Mouse (Mus musculus) Patski (cell line): ENCODE data around the gene Lcn5. TPM values are rescaled to one million over a fixed set of nuclear protein-coding genes. Genes with fewer than 3 reads are reported as not detected.

ENCODE experiments used
- ATAC-seq: fragments of 100-300 bp; one replicate; pipeline ENCODE4 v1.8.0; 2021
- CTCF ChIA-PET: fragments of 350-600 bp; sonication (Branson Sonifier 250); formaldehyde crosslinking; loops from one replicate; lab custom pipeline; 2022; ENCODE audit warnings: inconsistent platforms; lab: Charles Lee
- POLR2A ChIA-PET: fragments of 350-600 bp; sonication (Branson Sonifier 250); formaldehyde crosslinking; loops from one replicate; lab custom pipeline; 2022; ENCODE audit warnings: antibody characterized with exemption, inconsistent platforms; lab: Charles Lee
- DNase-seq: peaks from one replicate; pipeline ENCODE4 v3.0.0-alpha.2; 2011; ENCODE audit warnings: low read depth, low spot score
- H3K27me3 ChIP-seq: fragments of 371-371 bp; one replicate; pipeline ENCODE4 v1.5.1; 2021
- CTCF ChIP-seq: fragments of 100-300 bp; IDR thresholded peaks from one replicate; pipeline ENCODE4 v1.5.1; 2021
- in situ Hi-C: fragments of 300-500 bp; cut with MboI; formaldehyde crosslinking; loops from 3 replicates; pipeline ENCODE4 v1.11.1; 2018; ENCODE audit warnings: low pct_unique_long_range_greater_than_20kb, mixed read lengths
- polyA plus RNA-seq: library from polyadenylated mRNA; unstranded; gene quantifications from one replicate; pipeline ENCODE4 v1.2.3, GENCODE M21; 2021

Gene Lcn5
- polyA plus RNA-seq, result not detected

GRCm38 (mm10) chr2:25657652-25658051, at the start of gene Lcn5:
Gene Lcn5 (plus strand): TSS chr2:25657952.
- ChIA-PET CTCF (no interaction called here), POLR2A (no interaction called here)
- in situ Hi-C loops, result no loop called here
- ATAC-seq (no peak), DNase-seq (no peak)
- TF ChIP-seq CTCF, result no peak
- H3K27me3 ChIP-seq, result peaks cover 2% of the 10 kb centered on the region

GRCm38 (mm10) chr2:25608671-25609070, 49.1 kb upstream of the Lcn5 start:
- no peak for ATAC-seq
- in situ Hi-C loops, result no loop called here
- POLR2A ChIA-PET, result interaction anchor here (0.6 to 1.3 kb wide), 3 partner anchors 12 to 246 kb away, joined by 3 to 4 read pairs (median 3); partner anchors contain the start of gene Ajm1

GRCm38 (mm10) chr2:25616398-25616797, 41.4 kb upstream of the Lcn5 start:
- TF ChIP-seq CTCF, result no peak
- POLR2A ChIA-PET, result interaction anchor here (0.6 kb wide), 1 partner anchor 683 kb away, joined by 3 read pairs; no protein-coding TSS in a partner anchor

More at GRCm38 (mm10) chr2:25608671-25609070, 49.1 kb upstream of the Lcn5 start:
- CTCF ChIA-PET, result interaction anchor here (1.2 kb wide), 1 partner anchor 27 kb away, joined by 4 read pairs; the partner anchor contains the start of gene Ajm1
- no peak for TF ChIP-seq CTCF
- no peak for DNase-seq
- no peaks in the 10 kb centered on the region for H3K27me3 ChIP-seq

GRCm38 (mm10) chr2:25617578-25617977, 40.2 kb upstream of the Lcn5 start, which contains the start of gene Ccdc183:
Gene Ccdc183 (minus strand): TSS chr2:25617678.
- DNase-seq (no peak), ATAC-seq (no peak)
- CTCF ChIA-PET, result no interaction called here
- no peak for TF ChIP-seq CTCF
- POLR2A ChIA-PET, result no interaction called here
- no peaks in the 10 kb centered on the region for H3K27me3 ChIP-seq
- in situ Hi-C loops, result no loop called here

More at GRCm38 (mm10) chr2:25616398-25616797, 41.4 kb upstream of the Lcn5 start:
- in situ Hi-C loops, result no loop called here
- no peaks in the 10 kb centered on the region for H3K27me3 ChIP-seq
- CTCF ChIA-PET, result no interaction called here
- DNase-seq (no peak), ATAC-seq (no peak)

GRCm38 (mm10) chr2:25620386-25620785, 37.4 kb upstream of the Lcn5 start:
- ATAC-seq (no peak), DNase-seq (no peak)
- ChIA-PET CTCF (interaction anchor here (2.1 kb wide), 1 partner anchor 8 kb away, joined by 4 read pairs; no protein-coding TSS in a partner anchor), POLR2A (interaction anchor here (1.2 kb wide), 1 partner anchor 11 kb away, joined by 4 read pairs; no protein-coding TSS in a partner anchor)
- in situ Hi-C loops, result no loop called here
- no peak for TF ChIP-seq CTCF
- H3K27me3 ChIP-seq, result peaks cover 7% of the 10 kb centered on the region

- peaks cover 7% of the 10 kb centered on the region for H3K27me3 ChIP-seq
- TF ChIP-seq CTCF, result no peak
- no peak for ATAC-seq
- POLR2A ChIA-PET, result interaction anchor here (1.2 kb wide), 1 partner anchor 12 kb away, joined by 4 read pairs; no protein-coding TSS in a partner anchor
- in situ Hi-C loops, result no loop called here
- no peak for DNase-seq
- CTCF ChIA-PET, result interaction anchor here (2.1 kb wide), 1 partner anchor 9 kb away, joined by 4 read pairs; no protein-coding TSS in a partner anchor
These were observed 36.9 kb upstream of the Lcn5 start for GRCm38 (mm10) chr2:25620852-25621228.

GRCm38 (mm10) chr2:25621229-25622200, 36.2 kb upstream of the Lcn5 start, which contains the start of gene Tmem141:
Gene Tmem141 (minus strand): TSS chr2:25622005.
- ChIA-PET CTCF (interaction anchor here (2.1 kb wide), 1 partner anchor 9 kb away, joined by 4 read pairs; no protein-coding TSS in a partner anchor), POLR2A (interaction anchor here (1.2 kb wide), 1 partner anchor 12 kb away, joined by 4 read pairs; no protein-coding TSS in a partner anchor)
- H3K27me3 ChIP-seq, result peaks cover 10% of the 10 kb centered on the region
- in situ Hi-C loops, result no loop called here
- no peak for TF ChIP-seq CTCF
- peak; percentile 67 for ATAC-seq
- no peak for DNase-seq

- ATAC-seq (no peak), DNase-seq (no peak)
- CTCF ChIA-PET, result no interaction called here
- POLR2A ChIA-PET, result no interaction called here
- TF ChIP-seq CTCF, result no peak
- in situ Hi-C loops, result no loop called here
- peaks cover 19% of the 10 kb centered on the region for H3K27me3 ChIP-seq
These were observed 31.8 kb upstream of the Lcn5 start for GRCm38 (mm10) chr2:25625986-25626385.

GRCm38 (mm10) chr2:25627811-25628210, 29.9 kb upstream of the Lcn5 start, which contains the start of gene Fcna:
Gene Fcna (minus strand): TSS chr2:25628030.
- ChIA-PET CTCF (interaction anchor here (0.7 kb wide), 1 partner anchor 29 kb away, joined by 3 read pairs; no protein-coding TSS in a partner anchor), POLR2A (no interaction called here)
- in situ Hi-C loops, result no loop called here
- peaks cover 19% of the 10 kb centered on the region for H3K27me3 ChIP-seq
- DNase-seq (no peak), ATAC-seq (no peak)
- no peak for TF ChIP-seq CTCF

GRCm38 (mm10) chr2:25628738-25629137, 29.0 kb upstream of the Lcn5 start:
- ChIA-PET POLR2A (no interaction called here), CTCF (no interaction called here)
- peaks cover 22% of the 10 kb centered on the region for H3K27me3 ChIP-seq
- no peak for ATAC-seq
- TF ChIP-seq CTCF, result no peak
- in situ Hi-C loops, result no loop called here
- no peak for DNase-seq
